Mouse (Mus musculus) hindbrain, embryonic 14.5 days (tissue): ENCODE results near the gene Elovl4. TPM values are rescaled to one million over a fixed set of nuclear protein-coding genes. Genes with fewer than 3 reads are reported as not detected.
A peak's percentile ranks its signal among the peaks of the same experiment; 100 is the strongest.

Experiments used
- ATAC-seq: fragments of 200-750 bp; cut with Nextera tagmentation; 2 replicates; pipeline ENCODE4 v1.8.0; 2017; ENCODE audit warnings: moderate number of reproducible peaks, mild to moderate bottlenecking, moderate TSS enrichment, moderate library complexity; ENCODE audit not compliant: low FRiP score
- DNase-seq: peaks from one replicate; pipeline ENCODE4 v3.0.0-alpha.2; 2015; ENCODE audit warnings: low spot score
- H3K27ac ChIP-seq: fragments of 300-500 bp; sonication (generic); 2 replicates; pipeline ENCODE4 v1.5.1; 2014; ENCODE audit warnings: mild to moderate bottlenecking, moderate library complexity
- H3K27me3 ChIP-seq: fragments of 300-500 bp; sonication (generic); 2 replicates; pipeline ENCODE4 v1.6.1; 2014; ENCODE audit warnings: mild to moderate bottlenecking, low read length, mixed read lengths; ENCODE audit not compliant: control insufficient read depth, insufficient read depth
- H3K36me3 ChIP-seq: fragments of 300-500 bp; sonication (generic); replicated peaks from 2 replicates; pipeline ENCODE4 v1.6.1; 2014; ENCODE audit not compliant: control insufficient read depth, insufficient read depth
- H3K4me1 ChIP-seq: fragments of 300-500 bp; sonication (generic); replicated peaks from 2 replicates; pipeline ENCODE4 v1.6.1; 2014; ENCODE audit warnings: antibody characterized with exemption, low read length, mixed read lengths; ENCODE audit not compliant: control insufficient read depth, insufficient read depth
- H3K4me2 ChIP-seq: fragments of 300-500 bp; sonication (generic); replicated peaks from 2 replicates; pipeline ENCODE4 v1.6.1; 2014; ENCODE audit warnings: mild to moderate bottlenecking, moderate library complexity
- H3K4me3 ChIP-seq: fragments of 300-500 bp; sonication (generic); replicated peaks from 2 replicates; pipeline ENCODE4 v1.5.1; 2014; ENCODE audit warnings: mild to moderate bottlenecking, low read length
- H3K9ac ChIP-seq: fragments of 300-500 bp; sonication (generic); 2 replicates; pipeline ENCODE4 v1.6.1; 2014
- H3K9me3 ChIP-seq: fragments of 300-500 bp; sonication (generic); 2 replicates; pipeline ENCODE4 v1.6.1; 2016; ENCODE audit warnings: low read length; ENCODE audit not compliant: control insufficient read depth
- WGBS: fragments of 180-500 bp; shearing (Covaris S2); extraction: QIAGEN DNeasy Blood & Tissue Kit; methylation state at CpG from one replicate; pipeline ENCODE4 v1.1.7; 2014; 5-methylcytosine and 5-hydroxymethylcytosine counted together
- polyA plus RNA-seq: library from polyadenylated mRNA; unstranded; fragments of >200 nt; fragmentation: Nextera tagmentation; extraction: Ambion mirVana; gene quantifications from 2 replicates; pipeline ENCODE4 v1.2.1, GENCODE M21; 2014

Gene Elovl4
- polyA plus RNA-seq: 112 and 142 TPM in 2 replicates

DNA sequence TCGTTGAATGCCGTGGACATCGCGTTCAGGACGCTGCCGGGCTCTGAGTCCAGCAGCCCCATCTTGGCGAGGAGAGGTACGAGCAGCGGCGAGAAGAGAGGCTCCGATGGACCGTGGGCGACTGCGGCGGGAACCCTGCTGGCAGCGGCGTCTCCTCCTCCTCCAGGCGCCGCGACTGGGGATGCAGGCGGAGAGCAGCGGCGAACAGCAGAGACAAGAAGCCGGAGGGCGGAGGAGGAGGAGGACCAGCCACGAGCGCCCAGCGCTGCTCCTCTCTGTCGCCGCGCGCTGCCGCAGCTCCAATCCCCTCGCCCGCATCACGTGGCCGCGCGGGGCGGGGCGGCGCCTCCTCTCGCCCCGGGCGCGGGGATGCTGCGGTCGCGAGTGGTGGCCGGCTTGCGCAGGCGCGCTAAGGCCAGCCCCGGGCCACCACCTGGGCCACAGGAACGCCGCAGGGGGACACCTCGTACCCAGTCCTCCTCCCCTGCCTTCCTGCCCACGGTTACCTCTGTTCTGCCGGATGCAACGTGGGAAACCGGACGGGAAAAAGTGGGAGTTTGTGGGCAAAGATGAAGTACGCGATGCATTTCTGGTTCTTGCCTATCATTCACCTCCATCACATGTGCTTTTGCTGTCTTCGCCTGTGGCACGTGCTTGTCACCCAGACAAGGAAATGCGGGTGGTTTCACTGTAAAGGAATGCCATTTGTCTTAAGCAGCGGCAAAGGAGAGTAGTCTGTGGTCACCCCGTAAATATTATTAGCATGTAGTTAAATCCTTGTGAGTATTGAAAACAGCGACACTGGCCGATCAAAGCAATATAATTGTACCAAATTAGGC, at the start of gene Elovl4:
Gene Elovl4, minus strand, starts transcription at position 301 of the 839 bp plus-strand sequence.
- no peaks in the 10 kb centered on the region for H3K36me3 ChIP-seq
- peak; percentile 87 for DNase-seq
- 2% methylated on average over 58 of the region's 71 CpGs for WGBS

DNA sequence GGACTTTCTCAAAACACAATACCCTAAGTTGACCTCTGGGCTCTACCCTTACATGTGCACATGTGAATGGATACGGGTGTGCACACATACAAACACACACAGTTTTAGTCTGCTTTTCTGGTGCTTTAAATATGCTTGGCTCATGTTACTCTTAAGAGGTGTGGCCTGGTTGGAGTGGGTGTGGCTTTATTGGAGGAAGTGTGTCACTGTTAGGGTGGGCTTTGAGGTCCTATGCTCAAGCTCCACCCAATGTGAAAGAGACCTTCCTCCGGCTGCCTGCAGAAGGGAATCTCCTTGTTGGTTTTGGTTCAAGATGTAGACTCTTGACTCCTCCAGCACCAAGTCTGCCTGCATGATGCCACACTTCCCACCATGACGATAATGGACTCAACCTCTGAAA, 46.4 kb upstream of the Elovl4 start:
- H3K4me1 ChIP-seq: no peaks in the 10 kb centered on the region
- no peaks in the 10 kb centered on the region for H3K36me3 ChIP-seq
- WGBS: 91% methylated on average over 3 of the region's 3 CpGs
- ATAC-seq: no peak
- no peaks in the 10 kb centered on the region for H3K27me3 ChIP-seq
- no peaks in the 10 kb centered on the region for H3K9me3 ChIP-seq
- no peak overlapping the region for H3K4me3 ChIP-seq
- H3K9ac ChIP-seq: no peak overlapping the region
- H3K4me2 ChIP-seq: no peak overlapping the region
- DNase-seq: no peak
- no peak overlapping the region for H3K27ac ChIP-seq

More for the DNA sequence above, at the start of gene Elovl4:
- Histone ChIP-seq H3K9me3 (no peaks in the 10 kb centered on the region), H3K27me3 (no peaks in the 10 kb centered on the region), H3K4me2 (peak within 1 kb of the TSS; percentile 57), H3K4me1 (peaks cover 33% of the 10 kb centered on the region), H3K27ac (peak within 1 kb of the TSS; percentile 93), H3K9ac (peak within 1 kb of the TSS; percentile 89), H3K4me3 (peak within 1 kb of the TSS; percentile 70)
- ATAC-seq: peak; percentile 94

DNA sequence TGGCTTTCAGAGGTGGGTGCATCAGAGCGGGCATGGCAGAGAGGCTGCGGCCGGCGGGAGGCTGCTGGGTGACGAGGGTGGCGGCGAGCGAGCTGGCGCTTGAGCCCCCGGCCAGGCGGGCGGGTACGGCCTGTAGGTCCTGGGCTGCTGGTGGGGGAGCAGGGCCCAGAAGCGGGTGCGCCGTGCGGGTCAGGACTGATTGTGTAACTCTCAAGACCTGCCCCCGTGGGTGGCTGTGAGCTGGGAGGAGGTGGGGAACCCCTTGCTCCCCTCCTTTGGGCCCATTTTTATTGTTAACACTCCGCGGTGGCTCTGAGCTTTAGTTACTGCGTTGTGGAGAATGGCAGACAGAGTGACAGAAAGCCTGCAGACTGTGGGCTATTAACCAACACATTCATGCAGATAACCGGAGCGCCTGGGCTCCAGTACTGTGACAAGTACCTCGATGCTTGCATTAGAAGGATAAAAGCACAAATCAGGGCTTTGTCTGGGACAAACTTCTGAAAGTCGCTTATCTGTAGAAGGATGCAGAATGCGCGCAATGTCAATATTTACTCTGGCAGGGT, 28.8 kb upstream of the Elovl4 start:
- H3K9ac ChIP-seq: peak overlapping the region; percentile 54; the same call in 1 of the 2 replicates
- H3K27ac ChIP-seq: no peak overlapping the region
- no peak for ATAC-seq
- peaks cover 6% of the 10 kb centered on the region for H3K4me1 ChIP-seq
- no peaks in the 10 kb centered on the region for H3K36me3 ChIP-seq
- H3K4me3 ChIP-seq: peak overlapping the region; percentile 59
- no peak for DNase-seq
- no peaks in the 10 kb centered on the region for H3K9me3 ChIP-seq
- H3K27me3 ChIP-seq: no peaks in the 10 kb centered on the region
- peak overlapping the region; percentile 76 for H3K4me2 ChIP-seq
- whole genome bisulfite sequencing: 3% methylated on average over 26 of the region's 27 CpGs

DNA sequence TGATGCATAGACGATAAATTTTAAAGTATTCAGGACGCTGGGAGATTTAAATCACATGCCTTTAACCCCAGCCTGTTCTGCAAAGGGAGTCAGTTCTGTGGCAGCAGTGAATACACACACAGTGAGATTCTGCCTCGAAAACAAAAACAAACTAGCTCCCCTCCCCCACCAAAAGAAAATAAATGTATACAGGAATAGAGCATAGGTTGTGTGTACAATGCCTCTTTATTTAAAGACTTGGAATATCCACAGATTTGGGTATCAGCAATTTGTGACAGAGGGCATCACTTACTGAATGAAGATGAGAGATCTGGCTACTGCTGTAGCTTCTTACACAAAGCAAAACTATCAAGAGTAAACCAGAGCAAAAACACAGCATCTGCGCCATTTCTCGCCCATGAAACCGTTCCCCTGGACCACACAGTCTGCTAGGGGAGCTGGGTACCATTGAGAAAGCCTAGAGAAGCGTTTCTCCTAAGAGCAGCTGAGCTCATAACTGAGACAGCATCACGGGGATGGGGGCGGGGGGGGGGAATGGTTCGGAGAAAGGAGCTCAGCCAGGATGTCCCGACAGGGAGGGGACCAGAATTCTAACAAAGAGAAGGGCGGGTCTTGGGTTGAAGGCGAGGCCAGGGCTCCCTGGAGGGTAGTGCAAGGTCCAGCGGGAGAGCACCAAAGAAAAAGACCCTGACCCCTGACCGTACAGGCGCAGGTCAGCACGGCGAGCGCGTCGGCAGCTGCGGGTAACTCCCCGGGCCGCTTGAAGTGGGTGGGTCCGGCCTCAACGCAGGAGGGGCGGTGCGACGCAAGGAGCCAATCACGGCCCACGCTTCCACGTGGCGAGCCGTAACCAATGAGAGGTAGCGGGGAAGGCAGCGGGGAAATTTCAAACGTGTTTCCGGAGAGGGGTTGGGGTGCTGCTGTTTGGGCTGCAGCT, 28.0 kb upstream of the Elovl4 start, which contains the start of gene Ttk:
Gene Ttk, plus strand, starts transcription at position 879 of the 937 bp plus-strand sequence.
- DNase-seq: peak; percentile 93
- Histone ChIP-seq H3K9ac (peak within 1 kb of the TSS; percentile 85), H3K27ac (peak within 1 kb of the TSS; percentile 98), H3K4me3 (peak within 1 kb of the TSS; percentile 59), H3K36me3 (no peaks in the 10 kb centered on the region), H3K4me1 (peaks cover 6% of the 10 kb centered on the region), H3K27me3 (no peaks in the 10 kb centered on the region), H3K9me3 (no peaks in the 10 kb centered on the region), H3K4me2 (peak within 1 kb of the TSS; percentile 76)
- peak; percentile 100 for ATAC-seq
- WGBS: 1% methylated on average over 38 of the region's 38 CpGs

DNA sequence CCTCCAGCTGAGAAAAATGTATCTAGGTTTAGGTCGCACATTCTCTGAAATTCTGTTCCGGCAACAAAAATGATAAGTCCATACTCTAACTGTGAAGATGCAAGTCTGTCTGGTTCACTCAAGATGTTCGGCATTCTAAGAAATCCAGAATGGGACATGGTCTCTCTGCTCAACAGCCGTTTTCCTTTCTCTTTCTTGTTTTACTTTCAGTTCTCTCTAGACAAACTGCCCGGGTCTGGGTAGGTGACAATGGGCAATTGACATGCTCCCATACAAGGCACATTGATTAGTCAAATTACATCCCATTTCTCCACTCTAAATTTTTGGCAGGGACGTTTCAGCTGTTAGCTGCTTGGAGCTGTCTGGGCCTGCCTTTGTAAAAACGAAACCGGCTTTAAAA, 25.1 kb upstream of the Elovl4 start:
- WGBS: 78% methylated on average over 8 of the region's 8 CpGs
- Histone ChIP-seq H3K4me1 (peaks cover 6% of the 10 kb centered on the region), H3K4me3 (no peak overlapping the region), H3K9ac (no peak overlapping the region), H3K27me3 (no peaks in the 10 kb centered on the region), H3K36me3 (no peaks in the 10 kb centered on the region), H3K27ac (no peak overlapping the region), H3K9me3 (no peaks in the 10 kb centered on the region), H3K4me2 (no peak overlapping the region)
- DNase-seq (no peak), ATAC-seq (no peak)

DNA sequence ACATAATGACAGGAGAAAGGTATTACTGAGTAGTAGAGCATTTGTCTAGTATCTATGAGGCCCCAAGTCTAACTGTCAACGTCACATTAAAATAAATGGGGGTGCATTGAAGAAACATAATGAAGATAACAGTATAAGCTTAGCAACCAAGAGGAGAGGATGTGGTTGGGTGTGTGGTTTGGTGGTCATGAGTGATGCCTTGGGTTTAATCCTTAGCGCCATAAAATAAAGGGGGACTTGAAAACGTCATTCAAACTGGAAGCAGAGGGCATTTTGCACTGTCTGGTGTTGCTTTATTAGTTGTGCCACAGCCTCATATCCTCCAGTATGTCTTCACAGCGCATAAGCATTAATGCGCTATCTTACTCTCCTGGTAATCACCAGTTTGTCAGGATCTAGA, 23.8 kb upstream of the Elovl4 start:
- H3K36me3 ChIP-seq: no peaks in the 10 kb centered on the region
- ATAC-seq: no peak
- H3K27ac ChIP-seq: no peak overlapping the region
- H3K27me3 ChIP-seq: no peaks in the 10 kb centered on the region
- WGBS: 90% methylated on average over 5 of the region's 5 CpGs
- H3K9ac ChIP-seq: no peak overlapping the region
- no peak for DNase-seq
- H3K4me2 ChIP-seq: no peak overlapping the region
- no peaks in the 10 kb centered on the region for H3K9me3 ChIP-seq
- no peak overlapping the region for H3K4me3 ChIP-seq
- H3K4me1 ChIP-seq: peaks cover 2% of the 10 kb centered on the region

DNA sequence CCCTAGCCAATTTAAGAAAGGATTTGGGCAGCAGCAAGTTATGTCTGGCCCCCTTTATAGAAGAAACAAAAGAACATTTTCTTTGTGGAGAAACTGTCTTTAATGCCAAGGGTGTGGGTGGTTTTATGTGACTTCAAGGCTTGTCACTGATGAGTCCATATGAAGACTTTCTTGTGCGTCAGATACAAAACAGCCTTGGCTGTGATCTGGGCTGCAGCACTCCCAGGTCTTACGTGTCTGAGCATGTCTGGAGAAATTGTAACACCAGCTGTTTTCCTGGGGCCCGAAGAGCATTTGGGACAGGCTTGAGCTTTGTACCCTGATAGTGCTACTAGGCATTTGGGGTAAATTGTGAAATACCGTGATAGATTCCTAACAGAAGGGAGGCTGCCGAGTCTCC, 16.8 kb upstream of the Elovl4 start:
- H3K9ac ChIP-seq: no peak overlapping the region
- H3K36me3 ChIP-seq: no peaks in the 10 kb centered on the region
- H3K27ac ChIP-seq: no peak overlapping the region
- H3K27me3 ChIP-seq: no peaks in the 10 kb centered on the region
- no peaks in the 10 kb centered on the region for H3K4me1 ChIP-seq
- WGBS: 89% methylated on average over 5 of the region's 5 CpGs
- DNase-seq: no peak
- no peak overlapping the region for H3K4me3 ChIP-seq
- no peak overlapping the region for H3K4me2 ChIP-seq
- no peaks in the 10 kb centered on the region for H3K9me3 ChIP-seq
- no peak for ATAC-seq

DNA sequence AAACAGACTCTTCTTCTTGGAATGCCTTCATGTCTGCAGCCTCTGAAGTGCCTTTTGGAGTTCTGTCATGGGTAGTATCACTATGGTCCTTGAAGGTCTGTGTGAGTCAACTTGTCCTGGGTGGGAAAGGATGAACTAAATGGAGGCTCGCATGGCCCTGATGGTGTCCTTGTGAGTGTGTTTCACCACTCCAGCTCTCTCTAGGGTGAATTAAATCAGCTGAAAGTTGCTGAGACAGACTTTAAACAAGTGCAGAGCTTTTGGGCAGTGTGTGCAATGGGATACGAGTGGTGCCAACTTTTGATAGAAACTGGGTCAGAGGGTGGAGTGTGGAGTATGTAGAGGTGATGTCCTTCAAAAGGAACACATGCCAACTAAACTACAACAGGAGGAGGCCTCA, 14.9 kb upstream of the Elovl4 start:
- Histone ChIP-seq H3K9ac (no peak overlapping the region), H3K36me3 (no peaks in the 10 kb centered on the region), H3K27me3 (no peaks in the 10 kb centered on the region), H3K4me1 (no peaks in the 10 kb centered on the region), H3K4me2 (no peak overlapping the region), H3K27ac (no peak overlapping the region), H3K4me3 (no peak overlapping the region), H3K9me3 (no peaks in the 10 kb centered on the region)
- DNase-seq: no peak
- ATAC-seq: no peak
- WGBS: 97% methylated on average over 2 of the region's 2 CpGs

DNA sequence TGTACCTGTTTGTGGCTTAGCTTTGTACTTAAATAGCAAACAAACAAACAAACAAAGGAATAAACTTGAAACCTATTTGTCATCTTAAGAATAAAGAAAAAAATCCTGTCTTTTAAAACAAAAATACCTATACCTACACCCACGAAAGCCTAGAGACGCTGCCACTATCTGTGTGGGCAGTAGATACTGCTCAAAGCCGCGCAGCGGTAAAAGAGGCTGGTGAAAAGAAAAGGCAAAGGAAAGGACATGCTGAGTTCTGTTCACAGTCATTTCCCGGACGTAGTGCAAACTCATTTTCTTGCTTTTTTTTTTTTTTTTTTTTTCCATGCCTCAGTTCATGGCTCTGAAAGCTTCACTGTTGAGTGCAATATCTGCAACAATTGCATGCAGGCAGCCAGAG, 13.1 kb upstream of the Elovl4 start:
- no peaks in the 10 kb centered on the region for H3K36me3 ChIP-seq
- no peaks in the 10 kb centered on the region for H3K4me1 ChIP-seq
- H3K27ac ChIP-seq: no peak overlapping the region
- no peaks in the 10 kb centered on the region for H3K27me3 ChIP-seq
- no peak for DNase-seq
- no peak overlapping the region for H3K4me2 ChIP-seq
- H3K9ac ChIP-seq: no peak overlapping the region
- H3K9me3 ChIP-seq: no peaks in the 10 kb centered on the region
- no peak for ATAC-seq
- 71% methylated on average over 7 of the region's 7 CpGs for WGBS
- H3K4me3 ChIP-seq: no peak overlapping the region
